Mouse (Mus musculus): ENCODE measurements at regions not wholly inside any gene's neighbourhood (a gene's known extent, or its start where the extent isn't known, plus 50 kb on each side); places are given as distances from the start of the nearest gene placed in this dataset.
A peak's percentile ranks its signal among the peaks of the same experiment; 100 is the strongest.

DNA sequence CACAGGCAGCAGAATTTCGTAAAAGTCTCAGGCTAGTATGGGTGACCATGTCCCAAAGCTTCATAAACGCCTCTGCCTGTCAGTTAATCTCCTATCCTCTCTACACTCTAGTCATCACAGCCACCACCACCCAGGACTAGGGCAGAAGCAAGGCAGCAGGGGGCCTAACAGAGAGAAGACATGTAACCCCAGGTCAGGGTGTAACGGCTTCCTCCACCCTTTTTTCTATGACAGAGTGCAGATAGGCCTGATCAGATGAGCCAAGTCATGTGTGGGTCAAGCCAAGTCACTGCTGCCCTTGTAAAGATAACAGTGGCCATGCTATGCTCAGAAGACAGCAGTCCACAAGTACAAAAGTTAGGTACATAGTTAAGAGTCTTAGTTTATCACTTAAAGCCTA, 270.1 kb upstream of the Arid1b start:
- no peak for DNase-seq

DNA sequence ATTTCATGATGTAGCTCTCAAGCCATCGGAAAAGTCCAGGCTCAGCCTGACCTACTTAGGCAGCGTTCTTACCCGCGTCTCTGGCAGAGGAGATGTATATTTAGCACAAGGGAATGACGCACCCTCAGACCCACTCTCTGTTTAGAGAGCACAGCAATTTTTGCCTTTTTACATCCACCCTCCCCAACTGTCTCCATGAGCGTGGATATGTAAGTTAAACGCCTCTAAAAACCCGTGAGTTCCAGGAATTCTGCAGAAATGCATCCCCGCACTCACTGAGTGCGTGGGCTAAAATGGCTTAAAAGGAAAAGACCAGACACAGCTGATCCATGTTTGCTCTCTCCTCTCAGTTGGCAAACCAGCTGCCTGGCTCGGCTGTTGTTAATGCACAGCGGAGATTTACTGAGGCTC, 267.8 kb upstream of the Arid1b start:
- no peak for DNase-seq

DNA sequence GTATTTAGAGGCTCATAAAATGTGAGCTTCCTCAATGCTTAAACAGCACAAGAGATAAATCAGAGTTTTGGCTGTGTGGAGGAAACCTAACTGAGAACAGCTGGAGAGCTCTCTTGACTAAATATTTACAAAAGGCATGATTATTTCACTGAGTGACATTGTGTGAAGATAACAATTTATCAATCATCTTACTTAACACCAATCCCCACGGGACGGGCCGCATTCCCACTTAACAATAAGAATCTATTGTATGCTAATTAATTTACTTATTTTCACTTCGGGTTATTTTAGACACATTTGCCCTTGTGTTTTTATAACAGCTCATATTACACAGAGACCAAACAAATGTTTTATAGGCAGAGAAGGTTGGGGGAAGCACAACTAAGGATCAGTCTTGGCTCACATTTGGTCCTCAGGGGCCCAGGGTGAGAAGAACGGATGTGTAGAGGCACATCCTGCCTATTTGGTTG, 259.7 kb upstream of the Arid1b start:
- no peak for DNase-seq

DNA sequence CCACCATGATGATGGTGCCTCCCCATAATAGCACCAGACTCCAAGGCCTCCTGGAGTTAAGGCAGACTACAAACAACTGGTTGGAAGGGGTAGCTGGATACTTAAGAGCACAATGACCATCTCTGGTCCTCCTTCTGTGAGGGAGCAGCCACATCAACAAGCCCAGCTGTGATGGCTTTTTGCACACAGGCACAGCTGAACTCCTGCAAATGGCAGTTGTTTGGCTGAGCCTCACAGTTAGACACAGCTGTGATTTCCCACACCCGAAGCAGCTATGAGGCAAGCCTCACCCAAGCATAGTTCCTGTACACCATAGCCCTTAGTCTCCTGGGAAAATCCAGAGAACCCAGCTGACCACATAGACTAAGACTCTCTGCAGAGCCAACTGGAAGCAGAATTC, 258.9 kb upstream of the Arid1b start:
- DNase-seq: no peak

DNA sequence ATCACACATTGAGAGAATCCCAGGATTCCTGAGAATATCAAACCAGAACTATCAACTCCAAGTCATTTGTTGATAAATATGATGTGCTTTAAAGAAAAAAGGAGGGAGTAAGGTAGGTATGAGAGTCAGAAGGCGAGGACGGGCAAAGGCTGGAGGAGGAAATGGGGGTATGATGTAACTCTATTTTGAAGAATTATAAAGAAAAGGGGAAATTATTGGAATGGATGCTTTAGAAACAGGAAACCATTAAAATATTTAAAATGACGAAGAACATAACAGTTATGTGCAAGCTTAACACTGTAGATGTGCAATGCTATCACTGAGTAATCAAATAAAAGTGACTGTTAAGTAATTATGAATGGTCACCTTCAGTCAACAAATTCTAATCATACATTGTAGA, 257.4 kb upstream of the Arid1b start:
- no peak for DNase-seq

DNA sequence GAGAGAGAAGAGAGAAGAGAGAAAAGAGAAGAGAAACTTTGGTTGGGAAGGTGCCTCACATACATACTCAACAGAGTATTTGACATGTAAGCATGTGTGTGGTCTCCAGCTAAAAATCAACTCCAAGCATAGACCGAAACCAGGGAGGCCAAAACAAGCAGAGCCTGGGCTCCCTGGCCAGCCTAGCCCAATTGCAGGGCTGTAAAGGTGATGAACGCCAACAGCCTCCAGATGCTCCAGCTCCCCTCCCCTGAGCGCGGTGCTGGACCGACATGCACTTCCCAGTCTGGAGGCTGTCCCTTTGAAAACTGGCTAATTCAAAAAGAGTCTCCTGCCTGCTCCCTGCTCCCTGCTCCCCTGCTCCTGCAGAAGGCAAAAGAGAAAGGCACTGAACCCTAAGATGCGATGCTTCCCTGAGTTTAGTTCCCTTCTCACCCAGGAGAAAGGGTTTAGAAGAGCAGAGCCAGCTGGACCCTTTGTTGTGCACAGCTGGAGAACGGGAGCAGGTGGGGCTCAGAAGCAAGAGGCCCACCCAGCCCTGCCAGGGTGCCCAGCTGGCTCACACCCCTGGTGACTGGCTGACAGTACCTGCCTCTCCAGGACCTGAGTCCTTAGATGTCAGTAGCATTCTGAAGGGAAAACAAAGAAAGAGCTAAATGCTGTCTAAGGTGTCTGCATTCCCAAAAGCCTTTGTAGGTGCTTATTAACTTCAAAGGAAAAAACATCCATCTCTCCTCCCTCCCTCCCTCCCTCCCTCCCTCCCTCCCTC, 255.2 kb upstream of the Arid1b start:
- DNase-seq: peak; percentile 10 to 14

DNA sequence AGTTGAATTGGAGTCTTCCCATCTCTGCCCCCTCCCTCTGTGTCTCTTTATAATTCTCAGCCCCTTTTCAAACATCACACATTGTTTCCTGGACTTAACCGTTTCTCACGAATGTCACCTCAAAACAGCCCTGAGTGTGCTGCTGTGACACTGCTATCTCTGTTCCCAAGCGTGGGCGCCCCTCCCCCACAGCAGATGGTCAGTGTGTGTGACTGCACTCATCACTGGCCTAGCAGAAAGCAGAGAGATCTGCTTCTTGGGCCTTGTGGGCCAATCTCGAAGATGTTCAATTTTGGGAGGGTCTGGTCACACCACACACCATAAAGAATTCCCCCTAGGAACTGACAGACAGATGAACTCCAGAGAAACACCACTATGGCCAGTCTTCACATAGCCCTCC, 253.3 kb upstream of the Arid1b start:
- peak; percentile 91 to 95 for DNase-seq

DNA sequence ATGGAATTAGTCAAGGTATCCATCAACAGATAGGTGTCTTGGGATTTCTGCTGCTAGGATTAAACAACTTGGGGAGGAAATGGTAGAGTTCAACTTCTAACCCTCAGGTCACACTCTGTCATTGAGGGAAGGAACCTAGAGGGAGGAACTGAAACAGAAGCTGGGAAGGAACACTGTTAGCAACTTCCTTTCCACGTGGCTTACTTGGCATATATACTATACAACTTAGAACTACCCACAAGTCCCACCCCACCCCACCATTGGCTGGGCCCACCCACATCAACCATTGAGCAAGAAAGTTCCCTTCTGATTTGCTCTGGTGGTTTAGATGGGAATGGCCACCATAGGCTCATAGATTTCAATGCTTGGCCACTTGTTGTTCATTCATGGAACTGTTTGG, 251.8 kb upstream of the Arid1b start:
- DNase-seq: no peak

DNA sequence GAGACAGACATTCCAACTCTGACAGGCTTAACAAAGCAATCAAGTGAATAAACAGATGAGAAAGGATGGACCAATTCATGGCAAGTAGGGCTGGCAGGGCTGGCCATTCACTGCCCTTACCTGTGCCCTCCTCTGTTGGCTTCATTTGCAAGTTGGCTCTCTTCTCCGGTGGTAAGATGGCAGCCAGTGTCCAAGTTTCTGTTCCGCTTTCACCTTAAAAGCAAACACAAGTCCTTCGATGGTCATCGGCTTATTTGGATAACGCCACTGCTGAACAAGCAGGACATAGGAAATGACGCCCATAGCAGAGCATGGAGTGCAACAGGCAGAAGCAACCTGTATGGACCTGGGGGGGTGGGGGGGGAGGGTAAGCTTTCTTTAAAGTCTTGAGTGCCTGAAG, 231.2 kb upstream of the Arid1b start:
- DNase-seq: no peak

DNA sequence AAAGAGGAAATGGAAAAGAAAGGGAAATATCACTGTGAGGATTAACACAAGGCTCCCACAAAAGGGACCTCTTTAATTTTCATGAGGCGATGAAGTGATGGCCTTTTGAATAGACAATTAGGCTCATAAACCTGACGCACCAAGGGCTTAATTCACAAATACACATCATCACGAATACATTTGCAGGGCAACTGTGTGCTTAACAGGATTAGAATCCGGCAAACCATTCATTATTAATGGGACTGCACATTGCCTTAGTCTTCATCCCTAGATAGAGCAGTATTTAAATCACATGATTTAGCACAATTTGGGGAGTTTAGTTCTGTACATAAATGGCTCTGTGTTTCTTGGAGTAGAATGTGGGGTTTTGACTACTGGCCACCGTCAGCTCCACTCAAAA, 228.4 kb upstream of the Arid1b start:
- no peak for DNase-seq

DNA sequence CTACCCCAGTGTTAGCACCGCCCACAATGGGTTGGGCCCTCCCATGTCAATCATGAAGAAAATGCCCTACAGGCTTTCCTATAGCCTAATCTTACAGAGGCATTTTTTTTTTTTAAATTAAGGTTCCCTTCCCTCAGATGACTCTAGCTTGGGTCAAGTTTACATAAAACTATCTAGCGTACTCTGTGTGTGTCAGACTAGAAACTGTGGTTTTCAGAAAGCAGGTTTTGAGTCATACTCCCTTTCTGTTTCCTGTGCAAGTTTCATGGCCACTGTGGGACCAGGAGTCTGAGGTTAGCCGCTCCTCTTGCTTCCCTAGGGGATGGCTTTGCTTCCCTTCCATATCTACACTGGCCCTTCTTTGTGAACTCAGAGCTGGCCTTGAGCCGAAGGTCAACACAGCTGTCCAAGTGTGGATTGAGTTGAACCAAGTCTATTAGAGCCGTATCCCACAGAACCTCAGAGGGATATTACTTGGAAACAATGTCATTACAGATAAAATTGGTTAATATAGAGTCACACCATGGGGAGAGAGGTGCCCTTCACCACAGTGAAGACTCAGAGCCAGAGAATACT, 226.1 kb upstream of the Arid1b start:
- DNase-seq: no peak

DNA sequence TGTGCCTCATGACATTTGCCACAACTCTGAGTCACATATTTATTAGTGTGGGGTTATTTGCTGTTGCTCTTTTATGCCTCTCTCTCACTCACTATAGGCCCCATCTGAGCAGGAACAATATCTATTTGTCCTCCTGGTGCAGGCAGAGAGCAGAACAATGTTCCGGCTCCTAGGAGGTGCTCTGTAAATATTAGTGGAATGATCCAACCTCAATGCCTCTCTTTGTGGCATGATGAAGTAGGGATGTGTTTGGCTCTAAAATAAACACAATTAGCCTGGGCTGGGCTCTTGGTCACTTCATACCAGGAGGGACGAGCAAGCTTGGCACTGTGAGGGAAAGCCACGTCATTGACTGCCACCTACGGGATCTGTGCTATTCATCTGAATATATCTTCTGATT, 224.8 kb upstream of the Arid1b start:
- DNase-seq: no peak

DNA sequence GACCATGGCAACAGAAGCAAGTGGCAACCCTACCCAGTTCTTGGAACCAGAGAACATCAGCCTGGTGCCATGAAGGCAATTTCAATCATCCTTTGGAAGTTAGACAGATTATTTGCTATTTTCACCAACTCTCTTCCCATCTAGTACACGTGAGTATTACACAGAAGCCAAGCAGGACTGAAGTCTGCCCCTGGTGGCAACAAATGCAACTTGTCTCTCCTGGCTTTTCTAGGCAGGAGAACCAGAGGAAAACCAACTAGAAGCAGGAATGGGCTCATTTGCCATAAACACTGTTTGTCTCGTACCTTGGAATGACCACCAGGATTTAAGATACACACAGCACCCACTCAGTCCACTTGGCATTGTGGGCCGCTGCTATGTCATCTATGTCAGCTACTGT, 224.1 kb upstream of the Arid1b start:
- DNase-seq: peak; percentile 19 to 24

DNA sequence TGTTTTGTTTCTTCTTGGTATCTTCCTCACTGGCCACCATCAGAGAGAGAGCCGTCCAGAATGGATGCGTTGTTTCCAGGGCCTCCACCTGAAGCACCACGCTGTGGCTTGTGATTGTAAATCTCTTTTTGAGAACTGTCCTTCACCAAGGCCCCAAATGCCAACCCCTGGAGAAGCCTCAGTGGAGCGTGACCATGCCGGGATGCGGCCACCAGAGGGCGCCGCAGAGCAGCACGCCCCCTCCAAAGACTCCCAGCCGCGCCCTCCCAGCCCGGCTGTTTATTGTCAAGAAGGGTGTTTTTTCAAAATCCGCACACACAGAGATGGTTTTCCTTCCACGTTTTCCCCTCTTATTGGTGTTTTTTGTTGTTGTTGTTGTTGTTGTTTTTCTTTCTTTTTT, 216.0 kb upstream of the Arid1b start:
- DNase-seq: peak; percentile 83 to 85

DNA sequence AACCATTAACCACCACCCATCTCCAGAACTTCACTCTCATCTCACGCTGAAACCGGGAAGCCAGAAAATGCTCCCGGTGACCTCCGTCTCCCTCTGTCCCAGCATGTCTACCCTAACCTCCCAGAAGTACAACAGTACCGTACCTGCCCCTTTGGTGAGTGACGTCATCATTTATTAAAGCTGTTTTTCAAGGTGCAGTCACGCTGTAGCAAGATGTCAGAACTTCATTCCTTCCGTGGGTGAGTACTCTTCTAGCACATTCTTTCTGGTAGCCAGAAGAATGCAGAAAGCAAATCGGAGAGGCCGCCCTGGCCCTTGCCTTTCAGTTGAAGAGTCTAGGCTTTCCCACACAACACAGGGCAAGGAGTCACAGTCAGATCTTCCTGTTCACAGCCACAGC, 215.1 kb upstream of the Arid1b start:
- DNase-seq: no peak

DNA sequence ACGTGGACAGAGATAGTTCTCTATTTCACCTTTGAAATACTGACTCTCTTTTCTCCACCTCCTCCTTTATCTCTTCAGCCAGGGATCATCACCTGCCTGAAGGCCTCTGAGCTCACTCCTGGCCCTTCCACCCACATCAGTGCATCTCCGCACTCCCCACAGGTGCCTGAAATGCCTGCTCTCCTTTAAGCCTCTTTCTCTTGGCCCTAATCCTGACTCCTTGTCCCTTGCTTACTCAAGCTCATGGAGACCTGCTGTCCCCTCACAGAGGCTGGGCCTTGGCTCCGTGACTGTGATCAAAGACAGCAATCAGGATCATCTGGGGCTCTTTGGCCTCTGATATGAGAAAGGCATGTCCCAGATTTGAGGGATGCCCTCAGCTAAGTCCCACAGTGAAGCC, 212.5 kb upstream of the Arid1b start:
- peak; percentile 30 to 38 for DNase-seq

DNA sequence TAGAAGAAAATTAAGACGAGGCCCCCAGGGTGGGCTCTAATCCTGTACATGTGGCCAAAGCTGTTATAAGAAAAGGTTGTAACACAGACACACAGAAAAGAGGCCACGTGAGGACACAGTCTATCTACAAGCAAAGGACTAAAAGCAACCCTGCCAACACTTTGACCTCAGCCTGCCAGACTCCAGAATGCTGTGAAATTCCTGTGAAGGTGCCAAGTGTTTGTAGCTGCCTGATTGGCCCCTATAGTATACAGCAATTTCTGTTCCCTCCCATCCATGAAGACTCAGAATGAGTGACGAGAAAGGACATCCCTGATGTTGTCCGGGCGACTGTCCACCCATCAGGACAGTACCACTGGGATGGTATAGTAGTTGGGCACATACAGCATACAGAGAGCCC, 209.8 kb upstream of the Arid1b start:
- peak; percentile 17 to 39 for DNase-seq

DNA sequence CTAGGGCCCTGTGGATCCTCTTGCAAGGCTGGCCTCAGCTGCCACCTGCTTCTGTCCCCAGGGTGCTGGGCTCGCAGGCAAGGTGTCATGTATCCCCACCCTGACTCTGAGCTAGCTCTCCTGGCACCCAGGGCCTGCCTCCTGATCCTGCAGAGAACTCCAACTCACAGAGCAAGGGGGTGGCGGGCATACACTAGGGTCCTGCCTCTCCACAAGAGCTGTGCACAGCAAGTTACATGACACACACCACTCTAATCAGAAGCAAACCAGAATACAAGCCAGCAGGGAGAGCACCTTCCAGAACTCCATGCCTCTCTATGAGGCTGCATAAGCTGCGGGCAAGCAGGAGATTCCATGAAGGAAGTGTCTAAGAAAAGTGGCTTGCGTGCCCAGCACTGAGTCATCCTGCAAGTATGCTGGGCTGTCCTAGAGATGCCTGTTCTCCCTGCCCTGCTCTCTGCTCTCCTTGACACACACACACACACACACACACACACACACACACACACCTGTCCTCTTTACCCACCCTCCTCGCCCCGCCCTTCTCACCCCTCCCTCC, 208.8 kb upstream of the Arid1b start:
- peak; percentile 19 to 30 for DNase-seq

DNA sequence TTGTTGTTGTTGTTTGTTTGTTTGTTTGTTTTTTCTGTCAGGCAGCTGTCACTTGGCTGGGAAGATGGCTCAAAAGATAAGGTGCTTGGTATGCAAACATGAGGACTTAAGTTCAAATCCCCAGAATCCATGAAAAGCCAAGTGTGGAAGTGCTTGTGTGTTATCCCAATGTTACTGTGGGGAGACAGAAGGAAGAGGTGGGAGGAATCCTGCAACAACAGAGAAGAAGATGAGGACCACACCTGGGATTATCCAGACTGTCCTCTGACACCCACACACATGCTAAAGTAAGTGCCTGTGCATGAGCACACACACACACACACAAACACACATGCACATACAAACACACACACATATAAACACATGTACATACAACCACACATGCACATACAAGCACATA, 207.6 kb upstream of the Arid1b start:
- no peak for DNase-seq

DNA sequence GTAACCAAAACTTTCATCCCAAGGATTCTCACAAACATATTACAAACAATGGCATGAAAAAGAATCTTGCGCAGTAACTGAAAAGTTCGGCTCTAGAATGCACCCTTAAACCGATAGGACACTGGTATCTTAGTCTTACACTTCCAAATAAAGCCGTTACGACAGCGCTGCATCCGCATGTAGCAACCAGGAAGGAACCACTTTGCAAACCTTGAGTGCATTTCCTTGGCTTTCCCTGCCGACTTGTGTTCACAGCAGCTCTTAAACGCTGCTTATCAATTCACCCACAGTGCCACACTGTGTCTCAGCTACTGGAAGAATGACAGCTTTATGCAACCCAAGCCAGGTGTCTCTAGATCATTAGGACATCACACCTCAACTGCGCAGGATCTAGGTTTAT, 202.3 kb upstream of the Arid1b start:
- no peak for DNase-seq

DNA sequence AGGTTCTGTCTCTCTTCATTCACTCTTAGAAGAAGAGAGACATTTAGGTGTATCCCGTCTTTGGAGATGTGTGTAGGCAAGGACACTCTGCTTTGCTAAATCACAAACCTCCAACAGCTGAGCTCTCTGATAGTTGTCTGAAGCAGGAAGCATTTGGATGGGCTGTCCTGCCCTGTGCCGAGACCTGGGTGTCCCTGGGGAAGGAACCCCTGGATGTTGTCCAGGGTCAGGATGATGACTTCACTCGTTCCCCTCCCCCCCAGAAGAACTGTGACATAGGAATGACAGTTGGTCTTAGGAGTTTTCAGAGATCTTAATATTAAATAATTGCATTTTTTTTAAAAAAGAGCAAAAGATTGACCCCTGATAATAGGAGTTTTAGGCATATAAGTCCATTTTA, 197.9 kb upstream of the Arid1b start:
- no peak for DNase-seq

DNA sequence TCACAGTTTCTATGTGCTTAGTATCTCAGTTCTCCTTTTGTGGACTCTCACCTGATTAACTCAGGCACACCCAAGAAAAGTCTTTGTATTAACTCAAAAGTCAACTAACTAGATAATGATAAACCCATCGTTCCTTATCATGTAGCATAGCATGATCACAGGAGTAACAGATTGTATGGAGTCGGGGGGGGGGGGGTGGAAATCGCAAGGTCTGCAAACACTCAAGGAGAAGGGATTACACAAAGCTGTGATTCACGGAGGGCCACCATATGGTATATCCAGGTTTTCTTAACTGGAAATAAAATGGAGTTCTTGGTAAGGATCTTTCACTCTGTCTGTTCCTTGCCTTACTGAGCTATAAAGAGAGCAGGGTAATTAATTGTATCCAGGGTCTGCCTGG, 190.1 kb upstream of the Arid1b start:
- no peak for DNase-seq

DNA sequence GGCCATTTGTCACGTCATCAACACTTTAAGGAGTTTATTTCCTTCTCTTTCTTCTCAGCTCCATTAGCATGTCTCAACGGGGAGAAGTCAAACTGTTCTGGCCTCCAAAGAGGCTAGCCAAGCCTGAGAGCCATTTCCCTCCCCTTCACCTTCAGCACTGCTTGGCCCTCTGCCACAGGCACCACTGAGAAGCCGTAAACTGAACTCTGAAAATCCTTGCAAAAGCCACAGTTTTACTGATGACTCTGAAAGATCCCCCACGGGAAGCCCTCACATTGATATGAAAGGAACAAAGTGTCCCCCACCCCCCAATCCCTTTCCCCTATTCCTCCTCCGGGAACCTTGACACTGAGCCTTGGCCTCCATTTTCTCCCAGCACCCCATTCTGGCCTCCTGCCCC, 188.1 kb upstream of the Arid1b start:
- DNase-seq: peak; percentile 28 to 32

DNA sequence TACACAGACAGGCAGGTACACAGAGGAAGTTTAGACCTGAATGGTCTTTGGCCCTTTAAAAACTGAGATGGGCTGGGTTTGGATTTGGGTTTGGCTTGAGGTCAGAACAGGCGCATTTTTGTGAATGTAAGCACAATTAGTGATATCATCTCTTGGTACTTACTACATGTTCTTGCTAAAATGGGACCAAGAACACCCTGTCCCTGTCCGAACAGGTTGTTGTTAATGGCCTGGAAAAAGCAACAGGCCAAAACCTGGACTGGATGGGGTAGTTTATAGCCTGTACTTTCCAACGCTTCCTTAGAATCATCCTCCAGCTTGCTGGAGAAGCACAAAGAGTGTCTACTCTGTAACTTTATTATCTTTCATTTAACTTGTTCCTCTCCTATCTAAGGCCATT, 185.2 kb upstream of the Arid1b start:
- no peak for DNase-seq

DNA sequence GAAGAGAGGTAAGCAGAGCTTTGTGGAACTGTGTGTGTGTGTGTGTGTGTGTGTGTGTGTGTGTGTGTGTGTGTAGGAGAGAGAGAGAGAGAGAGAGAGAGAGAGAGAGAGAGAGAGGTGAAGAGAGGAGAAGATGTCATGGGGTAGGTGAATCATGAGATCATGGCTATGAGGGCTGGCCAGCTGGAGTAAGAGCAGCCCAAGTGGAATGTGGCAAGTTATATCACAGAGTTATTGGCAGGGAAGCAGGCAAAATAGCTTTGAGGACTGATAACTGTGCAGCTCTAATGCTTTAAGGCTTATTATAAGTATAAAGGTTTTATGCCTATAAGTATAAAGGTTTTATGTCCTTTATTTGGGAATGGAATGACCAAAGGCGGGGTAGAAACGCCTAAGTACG, 180.9 kb upstream of the Arid1b start:
- no peak for DNase-seq

Measured in cerebellum, postnatal 14 days (tissue).